Mouse (Mus musculus) heart, embryonic 14.5 days (tissue): ENCODE measurements at regions not wholly inside any gene's neighbourhood (a gene's known extent, or its start where the extent isn't known, plus 50 kb on each side); places are given as distances from the start of the nearest gene placed in this dataset.

Experiments
- ATAC-seq: fragments of 200-750 bp; cut with Nextera tagmentation; 2 replicates; pipeline ENCODE4 v1.8.0; 2017; ENCODE audit warnings: low read depth, moderate TSS enrichment; ENCODE audit not compliant: insufficient number of reproducible peaks, insufficient read depth, low FRiP score
- H3K27ac ChIP-seq, 2 experiments: fragments of 200-500 bp in 1 of 2; fragments of 300-500 bp in 1 of 2; sonication (generic) in 1 of 2; replicated peaks in 1 of 2; 2 replicates each; pipeline ENCODE4 v1.5.1; 2012 to 2014; ENCODE audit warnings: low read depth in 2 of 2, low read length in 2 of 2, control low read depth in 1 of 2, mild to moderate bottlenecking in 1 of 2, mixed read lengths in 1 of 2; ENCODE audit not compliant: control insufficient read depth in 1 of 2, insufficient read depth in 1 of 2
- H3K27me3 ChIP-seq: fragments of 300-500 bp; sonication (generic); 2 replicates; pipeline ENCODE4 v1.6.1; 2014; ENCODE audit warnings: mild to moderate bottlenecking, low read length, control low read depth; ENCODE audit not compliant: control insufficient read depth, insufficient read depth
- H3K36me3 ChIP-seq: fragments of 300-500 bp; sonication (generic); 2 replicates; pipeline ENCODE4 v1.6.1; 2014; ENCODE audit warnings: mild to moderate bottlenecking, control low read depth, low read length, mixed read lengths; ENCODE audit not compliant: control insufficient read depth, insufficient read depth
- H3K4me1 ChIP-seq, 2 experiments: fragments of 200-500 bp in 1 of 2; fragments of 300-500 bp in 1 of 2; sonication (generic) in 1 of 2; 2 replicates each; pipeline ENCODE4 v1.6.1; 2012 to 2014; ENCODE audit warnings: low read length in 2 of 2, control low read depth in 1 of 2, mixed read lengths in 1 of 2; ENCODE audit not compliant: control insufficient read depth in 2 of 2, insufficient read depth in 2 of 2
- H3K4me2 ChIP-seq: fragments of 300-500 bp; sonication (generic); 2 replicates; pipeline ENCODE4 v1.6.1; 2014; ENCODE audit warnings: mild to moderate bottlenecking, low read length
- H3K4me3 ChIP-seq, 2 experiments: fragments of 200-500 bp in 1 of 2; fragments of 300-500 bp in 1 of 2; sonication (generic) in 1 of 2; 2 replicates each; pipeline ENCODE4 v1.5.1; 2012 to 2014; ENCODE audit warnings: low read length in 2 of 2, mild to moderate bottlenecking in 2 of 2, control low read depth in 1 of 2, low read depth in 1 of 2, moderate library complexity in 1 of 2; ENCODE audit not compliant: control insufficient read depth in 1 of 2, insufficient read depth in 1 of 2
- H3K9ac ChIP-seq: fragments of 300-500 bp; sonication (generic); 2 replicates; pipeline ENCODE4 v1.6.1; 2014; ENCODE audit warnings: mild to moderate bottlenecking, low read length
- H3K9me3 ChIP-seq: fragments of 300-500 bp; sonication (generic); 2 replicates; pipeline ENCODE4 v1.6.1; 2016; ENCODE audit warnings: low read length, control low read depth; ENCODE audit not compliant: control insufficient read depth
- WGBS: fragments of 180-500 bp; shearing (Covaris S2); extraction: QIAGEN DNeasy Blood & Tissue Kit; methylation state at CpG from one replicate; pipeline ENCODE4 v1.1.7; 2014; 5-methylcytosine and 5-hydroxymethylcytosine counted together

DNA sequence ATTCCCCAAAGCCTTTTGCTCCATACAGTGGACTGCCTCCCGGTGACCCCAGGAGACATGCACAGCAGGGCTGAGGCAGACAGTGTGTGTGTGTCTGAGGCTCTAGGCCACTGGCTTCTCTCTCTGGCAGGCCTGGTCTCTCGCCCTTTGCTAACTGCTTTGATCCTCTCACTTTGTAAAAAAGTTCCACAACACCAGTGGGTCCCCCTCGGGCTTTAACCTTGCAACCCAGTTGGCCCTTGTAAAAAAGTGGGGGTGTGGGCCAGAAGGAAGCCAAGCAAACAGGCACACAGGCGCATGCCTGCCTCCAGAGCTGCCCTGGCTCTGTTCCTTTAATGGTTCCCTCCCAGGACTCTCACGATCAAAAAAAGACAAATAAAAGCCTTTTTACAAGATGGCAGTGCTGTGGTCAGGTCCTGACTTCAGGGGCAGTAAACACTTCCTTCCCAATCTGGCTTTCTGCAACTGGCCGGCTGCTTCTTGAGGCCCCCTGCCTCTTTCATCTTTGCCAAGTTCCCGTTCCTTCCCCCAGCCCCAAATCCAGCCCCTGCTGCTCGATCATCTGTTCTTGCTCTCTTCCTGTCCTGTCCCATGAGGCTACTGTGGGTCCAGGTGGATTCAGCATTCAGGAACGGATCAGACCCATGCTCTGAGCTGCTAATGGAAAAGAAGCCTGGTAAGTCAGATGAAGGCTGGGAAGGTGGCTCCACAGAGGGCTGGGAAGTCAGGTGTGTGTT is 419.0 kb upstream of the Tbx3 start:
- Histone ChIP-seq H3K27me3 (no peaks in the 10 kb centered on the region), H3K4me1 (no peaks in the 10 kb centered on the region; a peak in 1 of 4 replicates), H3K9ac (no peak overlapping the region), H3K4me3 (no peak overlapping the region), H3K27ac (no peak overlapping the region), H3K9me3 (no peaks in the 10 kb centered on the region), H3K36me3 (no peaks in the 10 kb centered on the region), H3K4me2 (no peak overlapping the region)
- WGBS: 42% methylated on average over 9 of the region's 9 CpGs
- no peak for ATAC-seq

DNA sequence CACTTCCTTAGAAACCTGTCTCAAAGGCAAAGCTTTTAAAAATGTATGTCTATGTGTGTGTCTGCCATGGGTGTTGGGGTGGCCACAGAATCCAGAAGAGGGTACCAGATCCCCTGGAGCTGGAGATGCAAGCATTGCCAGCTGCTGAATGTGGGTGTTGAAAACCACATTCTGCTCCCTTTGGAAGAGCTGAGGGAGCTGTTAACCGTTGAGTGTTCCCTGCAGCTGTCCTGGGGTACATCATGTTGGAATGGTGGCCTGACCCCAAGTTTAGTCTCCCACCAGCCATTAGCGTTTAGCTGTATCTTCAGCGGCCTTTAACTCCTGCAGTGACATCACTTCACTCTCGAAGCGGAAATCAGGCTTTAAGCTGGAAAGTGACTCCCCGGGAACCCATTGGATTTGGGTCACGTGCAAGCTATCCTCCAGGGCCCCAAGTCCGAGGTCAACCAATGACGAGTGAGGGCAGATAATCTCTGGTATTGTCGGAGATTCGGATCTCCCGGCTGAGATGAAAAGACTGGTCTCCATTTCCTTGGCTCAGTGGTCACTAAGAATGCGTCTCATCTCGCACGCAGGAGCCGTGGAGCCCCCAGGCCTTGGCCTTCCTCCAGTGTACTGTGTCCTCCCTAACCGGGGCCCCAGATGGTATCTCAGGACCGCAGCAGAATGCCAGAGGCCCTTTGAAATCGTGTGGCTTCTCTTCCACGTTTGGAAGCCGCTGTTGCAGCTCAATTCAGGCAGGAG is 412.9 kb upstream of the Tbx3 start:
- no peaks in the 10 kb centered on the region for H3K27me3 ChIP-seq
- 47% methylated on average over 21 of the region's 21 CpGs for WGBS
- no peak overlapping the region for H3K4me3 ChIP-seq
- no peak overlapping the region for H3K27ac ChIP-seq
- peaks cover 6 to 11% of the 10 kb centered on the region in 2 experiments for H3K4me1 ChIP-seq
- no peak for ATAC-seq
- no peak overlapping the region for H3K4me2 ChIP-seq
- H3K9ac ChIP-seq: no peak overlapping the region
- no peaks in the 10 kb centered on the region for H3K36me3 ChIP-seq
- H3K9me3 ChIP-seq: no peaks in the 10 kb centered on the region

- H3K4me2 ChIP-seq: no peak overlapping the region
- no peak for ATAC-seq
- H3K9ac ChIP-seq: no peak overlapping the region
- no peaks in the 10 kb centered on the region for H3K36me3 ChIP-seq
- H3K9me3 ChIP-seq: no peaks in the 10 kb centered on the region
- H3K27me3 ChIP-seq: no peaks in the 10 kb centered on the region
- H3K4me3 ChIP-seq: no peak overlapping the region
- peaks cover 6 to 11% of the 10 kb centered on the region in 2 experiments for H3K4me1 ChIP-seq
- H3K27ac ChIP-seq: no peak overlapping the region
- 56% methylated on average over 5 of the region's 5 CpGs for WGBS
These were observed 411.6 kb upstream of the Tbx3 start for GRCm38 (mm10) chr5:119258831-119259230.

GRCm38 (mm10) chr5:119265149-119265890 is 405.1 kb upstream of the Tbx3 start:
- no peak for ATAC-seq
- Histone ChIP-seq H3K9ac (no peak overlapping the region), H3K27ac (no peak overlapping the region), H3K4me3 (no peak overlapping the region), H3K4me1 (no peaks in the 10 kb centered on the region), H3K36me3 (no peaks in the 10 kb centered on the region), H3K4me2 (no peak overlapping the region), H3K9me3 (0 out of 2 replicates have a peak, but pooled peaks cover 3% of the 10 kb centered on the region), H3K27me3 (no peaks in the 10 kb centered on the region)
- WGBS: 77% methylated on average over 20 of the region's 20 CpGs

GRCm38 (mm10) chr5:119271234-119271852 is 399.1 kb upstream of the Tbx3 start:
- Histone ChIP-seq H3K4me1 (no peaks in the 10 kb centered on the region), H3K9me3 (0 out of 2 replicates have a peak, but pooled peaks cover 3% of the 10 kb centered on the region), H3K27ac (no peak overlapping the region), H3K4me2 (no peak overlapping the region), H3K27me3 (no peaks in the 10 kb centered on the region), H3K36me3 (no peaks in the 10 kb centered on the region), H3K4me3 (no peak overlapping the region), H3K9ac (no peak overlapping the region)
- WGBS: 86% methylated on average over 26 of the region's 26 CpGs
- no peak for ATAC-seq

GRCm38 (mm10) chr5:119273203-119273602 is 397.3 kb upstream of the Tbx3 start:
- no peak for ATAC-seq

GRCm38 (mm10) chr5:119273615-119274014 is 396.9 kb upstream of the Tbx3 start:
- whole genome bisulfite sequencing: 76% methylated on average over 3 of the region's 3 CpGs
- Histone ChIP-seq H3K9ac (no peak overlapping the region), H3K4me2 (no peak overlapping the region), H3K27ac (no peak overlapping the region), H3K4me1 (no peaks in the 10 kb centered on the region), H3K9me3 (no peaks in the 10 kb centered on the region), H3K4me3 (no peak overlapping the region), H3K27me3 (no peaks in the 10 kb centered on the region), H3K36me3 (no peaks in the 10 kb centered on the region)
- ATAC-seq: no peak

More at GRCm38 (mm10) chr5:119273203-119273602, 397.3 kb upstream of the Tbx3 start:
- Histone ChIP-seq H3K27ac (no peak overlapping the region), H3K4me1 (no peaks in the 10 kb centered on the region), H3K36me3 (no peaks in the 10 kb centered on the region), H3K27me3 (no peaks in the 10 kb centered on the region), H3K4me2 (no peak overlapping the region), H3K9me3 (no peaks in the 10 kb centered on the region), H3K4me3 (no peak overlapping the region), H3K9ac (no peak overlapping the region)
- 85% methylated on average over 7 of the region's 7 CpGs for WGBS
